Mouse (Mus musculus) brain, adult 2 months (tissue): ENCODE data around the gene Limk2.
A peak's percentile ranks its signal among the peaks of the same experiment; 100 is the strongest.

ENCODE experiments used
- DNase-seq: peaks from one replicate; pipeline ENCODE4 v3.0.0; 2011; ENCODE audit warnings: low read depth, low spot score

Gene Limk2

DNA sequence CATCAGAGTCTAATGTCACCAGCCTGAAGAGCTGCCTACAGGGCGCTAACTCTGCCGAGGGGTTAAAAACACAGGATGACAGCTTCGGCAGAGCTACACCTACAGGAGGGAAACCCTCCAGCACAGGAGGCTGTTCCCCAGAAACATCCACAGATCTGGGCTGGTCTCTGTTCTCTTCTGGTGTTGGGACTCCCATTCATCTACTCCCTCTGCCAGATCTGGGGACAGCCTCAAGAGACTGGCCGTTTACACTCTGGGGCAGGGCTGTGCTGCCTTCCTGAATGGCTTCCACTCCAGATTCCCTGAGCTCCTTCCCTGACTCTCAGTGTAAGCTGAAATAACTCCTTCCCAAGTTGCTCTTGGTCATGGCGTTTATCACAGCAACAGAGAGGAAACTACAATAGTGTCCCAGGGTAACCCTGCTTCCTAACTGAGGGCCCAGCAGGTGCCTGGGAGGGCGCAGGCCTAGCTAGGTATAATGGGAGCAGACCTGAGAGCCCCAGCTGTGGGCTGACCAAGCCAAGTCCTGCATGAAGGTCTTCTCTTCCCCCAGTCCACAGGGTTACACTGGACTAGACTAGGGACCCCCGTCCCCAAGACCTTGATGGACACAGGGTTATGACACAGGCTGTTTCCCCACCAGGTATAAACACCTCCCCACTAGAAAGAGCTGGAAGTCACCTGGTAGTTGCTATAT lies 37.2 kb downstream of the Limk2 start:
- no peak for DNase-seq

GRCm38 (mm10) chr11:3370928-3371598 lies 37.9 kb downstream of the Limk2 start:
- peak; percentile 98 for DNase-seq

GRCm38 (mm10) chr11:3370162-3370561 lies 38.8 kb downstream of the Limk2 start:
- no peak for DNase-seq

GRCm38 (mm10) chr11:3369449-3369848 lies 39.5 kb downstream of the Limk2 start:
- no peak for DNase-seq

- DNase-seq = no peak
Measured at GRCm38 (mm10) chr11:3368983-3369382, 40.0 kb downstream of the Limk2 start.

DNA sequence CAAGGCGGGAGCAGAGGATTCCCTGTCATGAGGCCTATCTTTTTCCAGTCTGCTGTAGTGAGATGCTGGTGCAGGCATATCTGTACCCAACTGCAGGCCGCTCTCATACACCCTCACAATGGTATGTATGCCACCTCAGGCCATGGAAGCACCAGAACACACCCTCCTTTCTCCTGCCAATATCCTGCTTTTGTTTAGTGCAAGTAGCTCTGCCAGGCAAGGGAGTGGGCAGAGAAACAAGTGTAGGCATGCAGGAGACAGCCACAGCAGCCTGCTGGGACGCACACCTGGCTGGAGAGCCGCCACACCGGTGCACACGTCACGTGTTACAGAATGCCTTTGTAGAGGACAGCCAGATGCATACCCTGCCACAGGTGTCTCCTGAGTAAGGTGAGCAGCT lies 42.6 kb downstream of the Limk2 start:
- no peak for DNase-seq

DNA sequence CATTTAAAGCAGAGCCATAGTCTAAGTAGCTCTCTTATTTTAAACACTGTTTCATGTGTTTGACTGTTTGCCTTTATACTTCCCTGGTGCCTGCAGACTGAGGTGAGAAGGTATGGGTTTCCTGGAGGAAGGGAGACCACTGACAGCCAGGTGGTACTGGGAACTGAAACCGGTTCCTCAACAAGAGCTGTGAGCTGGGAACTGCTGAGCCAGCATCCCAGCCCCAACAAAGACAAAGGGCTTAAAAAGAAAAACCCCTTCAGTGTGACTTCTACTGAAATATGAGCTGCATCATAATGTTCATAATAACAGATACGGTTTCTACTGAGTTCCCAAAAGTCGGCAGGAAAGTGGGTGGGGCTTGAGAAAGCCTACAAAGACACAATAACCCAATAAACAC lies 46.1 kb downstream of the Limk2 start:
- no peak for DNase-seq

DNA sequence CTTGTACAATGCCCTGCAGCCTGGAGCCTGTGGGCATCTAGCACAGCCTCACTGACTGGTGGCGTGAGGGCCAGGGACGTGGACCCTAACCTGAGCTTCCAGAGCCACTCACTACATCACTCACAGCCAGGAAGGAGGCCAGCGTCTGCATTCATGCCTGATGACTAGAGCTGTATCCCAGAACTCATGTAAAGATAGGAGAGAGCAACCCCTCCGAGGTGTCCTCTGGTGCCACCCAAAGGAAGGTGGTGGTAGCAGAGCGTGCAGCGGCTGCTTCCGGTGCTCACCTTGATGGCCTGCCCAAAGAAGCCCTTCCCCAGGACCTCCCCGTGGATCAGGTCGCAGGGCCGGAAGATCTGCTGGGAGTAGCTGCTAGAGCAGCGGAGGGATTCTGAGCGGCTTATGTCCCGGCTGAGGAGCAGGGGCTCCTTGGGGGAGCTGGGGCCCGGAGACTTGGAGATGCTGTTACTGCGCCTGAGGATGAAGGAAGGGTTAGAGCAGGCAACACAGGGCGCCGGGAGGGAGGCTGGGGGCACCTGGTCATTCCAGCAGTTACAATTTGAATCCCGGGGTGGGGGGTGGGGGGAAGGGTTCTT lies 55.9 kb downstream of the Limk2 start:
- DNase-seq = no peak

DNA sequence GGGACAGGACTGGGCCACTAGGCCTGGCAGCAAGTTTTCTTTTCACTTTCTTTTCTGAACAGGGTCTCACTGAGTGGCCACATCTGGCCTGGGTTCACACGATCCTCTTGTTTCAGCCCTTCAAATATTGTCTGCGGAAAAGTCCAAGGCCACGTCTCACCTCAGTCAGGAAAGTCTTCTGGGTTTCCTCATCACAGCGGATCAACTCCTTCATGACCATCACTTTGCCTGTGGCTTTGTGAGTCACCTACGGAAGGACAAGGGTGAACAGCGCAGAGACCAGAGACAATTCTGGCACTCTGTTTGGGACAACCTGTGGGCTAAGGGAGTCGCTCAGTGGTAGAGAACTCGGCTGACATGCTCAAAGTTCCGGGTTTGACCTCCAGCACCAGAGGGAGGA lies 56.9 kb downstream of the Limk2 start:
- no peak for DNase-seq

GRCm38 (mm10) chr11:3349343-3349695 lies 59.7 kb downstream of the Limk2 start:
- no peak for DNase-seq

- no peak for DNase-seq
Measured at GRCm38 (mm10) chr11:3348576-3349342, 60.2 kb downstream of the Limk2 start.

GRCm38 (mm10) chr11:3347835-3348195 lies 61.2 kb downstream of the Limk2 start:
- DNase-seq = no peak

DNA sequence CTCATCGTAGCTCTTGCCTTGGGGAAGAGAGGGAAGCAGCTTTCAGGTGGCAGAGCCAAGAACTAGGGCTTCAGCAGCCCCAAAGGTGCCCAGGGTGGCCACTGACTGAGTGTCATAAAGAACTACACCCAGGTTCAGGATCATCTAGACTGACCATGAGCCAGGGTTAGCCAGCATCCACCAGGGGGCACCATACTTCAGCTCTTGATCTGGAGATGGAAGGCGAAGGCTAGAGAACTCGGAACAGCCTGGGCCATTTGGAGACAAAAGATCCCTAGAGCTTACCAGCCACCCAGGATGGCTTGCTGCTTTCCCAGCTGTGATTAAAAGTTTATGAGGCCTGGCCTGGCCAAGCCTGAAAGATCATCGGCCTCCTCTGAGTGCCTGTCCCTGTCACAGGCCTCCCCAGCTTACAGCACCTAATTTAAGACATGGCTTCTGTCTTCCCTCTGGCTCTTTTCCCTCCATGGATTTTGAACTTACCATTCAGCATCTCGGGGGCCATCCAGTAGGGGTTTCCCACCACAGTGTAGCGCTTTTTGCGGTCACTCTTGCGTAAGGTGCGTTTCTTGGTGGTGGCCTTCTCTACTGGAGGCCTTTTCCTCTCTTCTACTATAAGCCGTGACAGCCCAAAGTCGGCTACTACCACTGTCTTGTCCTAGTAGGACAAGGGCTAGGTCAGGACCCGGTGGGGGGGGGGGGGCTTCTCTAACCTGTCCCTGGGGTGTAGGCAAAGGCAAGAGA lies 61.7 kb downstream of the Limk2 start:
- DNase-seq = peak; percentile 96

DNA sequence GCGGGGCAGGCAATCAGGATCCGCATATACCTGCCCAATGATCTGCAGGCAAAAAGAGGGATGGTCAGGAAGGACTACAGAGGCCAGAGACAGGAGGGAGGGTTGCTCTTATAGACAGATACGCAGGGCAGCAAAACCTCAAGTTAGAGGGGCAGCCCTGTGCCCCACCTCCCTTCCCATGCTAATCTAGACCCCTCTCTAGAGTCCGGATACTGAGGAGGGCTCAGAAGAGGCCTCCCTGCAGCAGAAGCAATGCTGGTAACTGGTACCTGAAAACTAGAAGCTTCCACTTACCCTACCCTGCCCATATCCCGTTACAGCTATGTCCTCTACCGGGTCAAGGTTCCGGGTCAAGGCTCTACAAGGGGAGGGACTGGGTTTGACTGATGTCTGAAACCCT lies 62.6 kb downstream of the Limk2 start:
- DNase-seq = no peak

- no peak for DNase-seq
Measured at GRCm38 (mm10) chr11:3344916-3345315, 64.1 kb downstream of the Limk2 start.

GRCm38 (mm10) chr11:3341476-3341875 lies 67.5 kb downstream of the Limk2 start:
- DNase-seq = no peak

DNA sequence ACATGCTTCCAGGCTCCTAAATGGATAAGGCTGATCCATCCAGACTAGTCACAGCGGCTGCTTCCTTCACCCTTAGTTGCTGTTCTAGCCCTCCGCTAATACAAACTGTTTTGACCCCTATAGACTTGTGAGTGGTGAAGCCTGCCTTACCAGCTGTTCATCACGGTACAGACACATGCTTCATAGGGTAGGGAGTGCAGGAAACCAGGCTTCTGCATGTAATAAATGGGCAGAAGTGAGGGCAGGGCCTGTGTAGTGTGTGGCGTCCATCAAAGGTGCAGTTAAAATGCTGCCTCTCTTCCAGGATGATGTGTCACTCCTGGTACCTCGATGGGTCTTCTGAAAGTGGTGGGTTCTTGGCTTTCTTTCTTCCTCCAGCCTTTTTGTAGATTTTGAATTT lies 71.0 kb downstream of the Limk2 start:
- DNase-seq = no peak

GRCm38 (mm10) chr11:3337173-3337955 lies 71.6 kb downstream of the Limk2 start:
- DNase-seq = peak; percentile 95

GRCm38 (mm10) chr11:3336602-3337001 lies 72.4 kb downstream of the Limk2 start:
- no peak for DNase-seq

DNA sequence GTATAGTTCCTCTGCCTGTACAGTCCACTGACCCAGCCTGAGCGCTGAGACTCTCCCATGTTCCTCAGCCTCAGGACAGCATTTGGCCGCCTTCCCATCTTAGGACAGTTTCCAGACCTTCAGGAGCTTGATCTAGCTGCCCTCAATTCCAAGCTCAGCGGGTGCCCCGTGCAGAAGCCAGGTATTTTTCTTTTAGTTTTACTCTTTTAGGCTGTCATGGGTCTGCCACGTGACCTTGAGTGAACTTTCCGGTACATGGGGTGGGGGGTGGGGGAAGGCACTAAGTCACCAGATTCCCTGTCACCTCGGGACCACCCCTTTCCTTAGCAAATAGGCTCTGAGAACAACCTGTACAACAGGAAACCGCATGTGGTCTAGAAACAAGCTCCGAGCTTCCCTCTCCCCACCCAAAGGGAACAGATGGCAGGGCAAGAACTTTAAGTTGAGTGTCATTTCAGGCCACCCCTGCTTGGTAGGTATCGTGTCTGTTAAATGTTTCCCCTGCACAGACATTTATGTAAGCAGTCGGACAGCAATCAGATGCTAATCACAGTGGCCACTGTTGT lies 73.3 kb downstream of the Limk2 start:
- peak; percentile 93 for DNase-seq
